Mouse (Mus musculus) liver, embryonic 14.5 days (tissue): ENCODE data around the gene Tmtc4. TPM values are rescaled to one million over a fixed set of nuclear protein-coding genes. Genes with fewer than 3 reads are reported as not detected.

Source experiments
- ATAC-seq: fragments of 200-750 bp; cut with Nextera tagmentation; 2 replicates; pipeline ENCODE4 v1.8.0; 2017; ENCODE audit warnings: moderate number of reproducible peaks, mild to moderate bottlenecking, moderate library complexity; ENCODE audit not compliant: insufficient read depth
- DNase-seq, 3 experiments: peaks; one replicate each; pipeline ENCODE4 v3.0.0-alpha.2; 2012 to 2013; ENCODE audit warnings: low read depth in 3 of 3, low spot score in 3 of 3
- H3K27ac ChIP-seq: fragments of 300-500 bp; sonication (generic); 2 replicates; pipeline ENCODE4 v1.5.1; 2014; ENCODE audit warnings: moderate library complexity, mild to moderate bottlenecking, control low read depth, inconsistent platforms
- H3K27me3 ChIP-seq: fragments of 300-500 bp; sonication (generic); 2 replicates; pipeline ENCODE4 v1.6.1; 2014; ENCODE audit warnings: mild to moderate bottlenecking, low read length, moderate library complexity; ENCODE audit not compliant: control insufficient read depth, insufficient read depth
- H3K36me3 ChIP-seq: fragments of 300-500 bp; sonication (generic); replicated peaks from 2 replicates; pipeline ENCODE4 v1.6.1; 2014; ENCODE audit warnings: low read depth; ENCODE audit not compliant: control insufficient read depth, insufficient read depth
- H3K4me1 ChIP-seq, 2 experiments: fragments of 200-500 bp in 1 of 2; fragments of 300-500 bp in 1 of 2; sonication (generic) in 1 of 2; replicated peaks; 2 replicates each; pipeline ENCODE4 v1.6.1; 2012 to 2014; ENCODE audit warnings: antibody characterized with exemption in 1 of 2, inconsistent platforms in 1 of 2, low read length in 1 of 2; ENCODE audit not compliant: control insufficient read depth in 2 of 2, insufficient read depth in 2 of 2
- H3K4me2 ChIP-seq: fragments of 300-500 bp; sonication (generic); 2 replicates; pipeline ENCODE4 v1.6.1; 2014; ENCODE audit warnings: low read depth, mild to moderate bottlenecking, control low read depth, moderate library complexity
- H3K4me3 ChIP-seq, 2 experiments: fragments of 200-500 bp in 1 of 2; fragments of 300-500 bp in 1 of 2; sonication (generic) in 1 of 2; 2 replicates each; pipeline ENCODE4 v1.5.1; 2012 to 2014; ENCODE audit warnings: low read depth in 2 of 2, low read length in 2 of 2, mild to moderate bottlenecking in 2 of 2, control low read depth in 1 of 2, inconsistent platforms in 1 of 2, moderate library complexity in 1 of 2; ENCODE audit not compliant: insufficient read depth in 1 of 2
- H3K9ac ChIP-seq: fragments of 300-500 bp; sonication (generic); replicated peaks from 2 replicates; pipeline ENCODE4 v1.6.1; 2014; ENCODE audit warnings: mild to moderate bottlenecking, control low read depth, moderate library complexity
- H3K9me3 ChIP-seq: fragments of 300-500 bp; sonication (generic); 2 replicates; pipeline ENCODE4 v1.6.1; 2016; ENCODE audit warnings: low read length, mixed read lengths; ENCODE audit not compliant: control insufficient read depth
- CTCF ChIP-seq: IDR thresholded peaks from 2 replicates; pipeline ENCODE4 v1.5.1; 2016; ENCODE audit warnings: antibody characterized with exemption, low read depth, control low read depth
- EP300 ChIP-seq: IDR thresholded peaks from 2 replicates; pipeline ENCODE4 v1.6.1; 2016; ENCODE audit warnings: antibody characterized with exemption, low read depth
- WGBS: fragments of 180-500 bp; shearing (Covaris S2); extraction: QIAGEN DNeasy Blood & Tissue Kit; methylation state at CpG from one replicate; pipeline ENCODE4 v1.1.7; 2014; ENCODE audit not compliant: insufficient replicate concordance; 5-methylcytosine and 5-hydroxymethylcytosine counted together
- polyA plus RNA-seq, 2 experiments: library from polyadenylated mRNA; depleted of rRNA in 1 of 2; stranded (reverse) in 1 of 2; unstranded in 1 of 2; fragments of >200 nt; fragmentation: Nextera tagmentation in 1 of 2; extraction: Ambion mirVana in 1 of 2; gene quantifications; 2 replicates each; pipeline versions ENCODE4 v1.2.1 to v1.2.3; 2012 to 2014

The Tmtc4 gene
- polyA plus RNA-seq, 2 experiments, result 1.4 to 2.3 TPM

GRCm38 (mm10) chr14:122974854-122975570 is 8.8 kb downstream of the Tmtc4 start:
- no peaks in the 10 kb centered on the region for H3K27me3 ChIP-seq
- no peak overlapping the region for H3K4me3 ChIP-seq
- H3K4me1 ChIP-seq, result no peaks in the 10 kb centered on the region
- ATAC-seq (no peak), DNase-seq (no peak)
- H3K36me3 ChIP-seq, result no peaks in the 10 kb centered on the region
- no peak for TF ChIP-seq EP300
- TF ChIP-seq CTCF, result no peak
- no peak overlapping the region for H3K4me2 ChIP-seq
- no peaks in the 10 kb centered on the region for H3K9me3 ChIP-seq
- no peak overlapping the region for H3K27ac ChIP-seq
- 57% methylated on average over 3 of the region's 3 CpGs for WGBS
- no peak overlapping the region for H3K9ac ChIP-seq

- no peak overlapping the region for H3K27ac ChIP-seq
- no peak overlapping the region for H3K4me2 ChIP-seq
- no peak overlapping the region for H3K9ac ChIP-seq
- no peaks in the 10 kb centered on the region for H3K36me3 ChIP-seq
- TF ChIP-seq EP300 (no peak), CTCF (no peak)
- H3K9me3 ChIP-seq, result no peaks in the 10 kb centered on the region
- no peak for DNase-seq
- H3K4me1 ChIP-seq, result no peaks in the 10 kb centered on the region
- H3K27me3 ChIP-seq, result no peaks in the 10 kb centered on the region
- WGBS, result 63% methylated on average over 2 of the region's 2 CpGs
- no peak for ATAC-seq
- no peak overlapping the region for H3K4me3 ChIP-seq
Measured at GRCm38 (mm10) chr14:122973091-122973490, 10.7 kb downstream of the Tmtc4 start.

- no peaks in the 10 kb centered on the region for H3K36me3 ChIP-seq
- DNase-seq, result no peak
- WGBS, result 52% methylated on average over 2 of the region's 2 CpGs
- H3K9ac ChIP-seq, result no peak overlapping the region
- no peaks in the 10 kb centered on the region for H3K27me3 ChIP-seq
- TF ChIP-seq EP300, result no peak
- no peak for TF ChIP-seq CTCF
- H3K9me3 ChIP-seq, result no peaks in the 10 kb centered on the region
- no peaks in the 10 kb centered on the region for H3K4me1 ChIP-seq
- no peak overlapping the region for H3K4me3 ChIP-seq
- no peak for ATAC-seq
- no peak overlapping the region for H3K27ac ChIP-seq
- no peak overlapping the region for H3K4me2 ChIP-seq
Measured at GRCm38 (mm10) chr14:122968049-122968448, 15.8 kb downstream of the Tmtc4 start.

GRCm38 (mm10) chr14:122957941-122958340 is 25.9 kb downstream of the Tmtc4 start:
- H3K36me3 ChIP-seq, result no peaks in the 10 kb centered on the region
- no peaks in the 10 kb centered on the region for H3K27me3 ChIP-seq
- no peak overlapping the region for H3K27ac ChIP-seq
- no peak for DNase-seq
- 72% methylated on average over 8 of the region's 8 CpGs for WGBS
- H3K4me1 ChIP-seq, result no peaks in the 10 kb centered on the region
- no peak overlapping the region for H3K9ac ChIP-seq
- ATAC-seq, result no peak
- H3K9me3 ChIP-seq, result no peaks in the 10 kb centered on the region
- no peak overlapping the region for H3K4me3 ChIP-seq
- H3K4me2 ChIP-seq, result no peak overlapping the region
- TF ChIP-seq CTCF (no peak), EP300 (no peak)

GRCm38 (mm10) chr14:122953331-122953730 is 30.5 kb downstream of the Tmtc4 start:
- no peaks in the 10 kb centered on the region for H3K4me1 ChIP-seq
- DNase-seq (no peak), ATAC-seq (no peak)
- H3K27me3 ChIP-seq, result no peaks in the 10 kb centered on the region
- WGBS, result 9% methylated on average over 1 of the region's 1 CpGs
- peak; percentile 56 for TF ChIP-seq CTCF
- TF ChIP-seq EP300, result no peak
- no peak overlapping the region for H3K27ac ChIP-seq
- no peaks in the 10 kb centered on the region for H3K36me3 ChIP-seq
- H3K9ac ChIP-seq, result no peak overlapping the region
- no peak overlapping the region for H3K4me3 ChIP-seq
- H3K4me2 ChIP-seq, result no peak overlapping the region
- H3K9me3 ChIP-seq, result no peaks in the 10 kb centered on the region
